Mouse (Mus musculus) limb, embryonic 12.5 days (tissue): ENCODE data around the gene Fam25c. TPM values are rescaled to one million over a fixed set of nuclear protein-coding genes. Genes with fewer than 3 reads are reported as not detected.

Experiments
- ATAC-seq: fragments of 200-750 bp; cut with Nextera tagmentation; 2 replicates; pipeline ENCODE4 v1.8.0; 2017; ENCODE audit warnings: low read depth, moderate TSS enrichment; ENCODE audit not compliant: insufficient number of reproducible peaks, insufficient read depth, low FRiP score, low TSS enrichment
- H3K27ac ChIP-seq: fragments of 300-500 bp; sonication (generic); 2 replicates; pipeline ENCODE4 v1.5.1; 2016; ENCODE audit warnings: mild to moderate bottlenecking, moderate library complexity
- H3K27me3 ChIP-seq: fragments of 300-500 bp; sonication (generic); 2 replicates; pipeline ENCODE4 v1.6.1; 2016; ENCODE audit warnings: mild to moderate bottlenecking, moderate library complexity
- H3K36me3 ChIP-seq: fragments of 300-500 bp; sonication (generic); 2 replicates; pipeline ENCODE4 v1.6.1; 2016; ENCODE audit warnings: mild to moderate bottlenecking, moderate library complexity
- H3K4me1 ChIP-seq: fragments of 300-500 bp; sonication (generic); replicated peaks from 2 replicates; pipeline ENCODE4 v1.6.1; 2016
- H3K4me2 ChIP-seq: fragments of 300-500 bp; sonication (generic); 2 replicates; pipeline ENCODE4 v1.6.1; 2016; ENCODE audit warnings: mild to moderate bottlenecking, moderate library complexity
- H3K4me3 ChIP-seq: fragments of 300-500 bp; sonication (generic); replicated peaks from 2 replicates; pipeline ENCODE4 v1.5.1; 2016; ENCODE audit warnings: mild to moderate bottlenecking
- H3K9ac ChIP-seq: fragments of 300-500 bp; sonication (generic); replicated peaks from 2 replicates; pipeline ENCODE4 v1.6.1; 2016; ENCODE audit warnings: mild to moderate bottlenecking, moderate library complexity
- H3K9me3 ChIP-seq: fragments of 300-500 bp; sonication (generic); 2 replicates; pipeline ENCODE4 v1.6.1; 2016; ENCODE audit warnings: mild to moderate bottlenecking, moderate library complexity
- WGBS: fragments of 180-500 bp; shearing (Covaris S2); methylation state at CpG from one replicate; pipeline ENCODE4 v1.1.7; 2016; 5-methylcytosine and 5-hydroxymethylcytosine counted together
- polyA plus RNA-seq: library from polyadenylated mRNA; unstranded; fragments of >200 nt; fragmentation: Nextera tagmentation; extraction: Ambion mirVana; gene quantifications from 2 replicates; pipeline ENCODE4 v1.2.1, GENCODE M21; 2016

Gene Fam25c
- polyA plus RNA-seq, 1 experiment from 2014 or later: not detected

DNA sequence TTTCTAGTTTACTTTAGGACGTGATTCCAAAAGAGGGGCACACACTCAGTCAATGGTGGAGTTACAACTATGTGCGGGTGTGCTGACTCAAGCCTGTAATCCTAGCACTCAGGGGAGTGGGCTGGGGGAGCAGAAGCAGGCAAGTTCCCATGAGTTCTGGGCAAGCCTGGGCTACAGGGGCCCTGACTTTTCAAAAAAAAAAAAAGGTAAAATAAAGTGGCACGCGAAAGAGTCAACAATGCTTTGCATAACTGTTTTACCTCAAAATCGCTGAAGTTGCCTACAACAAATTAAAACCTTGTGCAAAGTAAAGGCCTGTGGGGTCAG lies 45.4 kb downstream of the Fam25c start:
- H3K4me1 ChIP-seq: peaks cover 20% of the 10 kb centered on the region
- H3K4me2 ChIP-seq: peak overlapping the region; percentile 51
- H3K9me3 ChIP-seq: no peaks in the 10 kb centered on the region
- no peaks in the 10 kb centered on the region for H3K27me3 ChIP-seq
- H3K9ac ChIP-seq: peak overlapping the region; percentile 97
- no peaks in the 10 kb centered on the region for H3K36me3 ChIP-seq
- 6% methylated on average over 5 of the region's 5 CpGs for WGBS
- no peak for ATAC-seq
- H3K4me3 ChIP-seq: peak overlapping the region; percentile 93
- peak overlapping the region; percentile 98 for H3K27ac ChIP-seq

DNA sequence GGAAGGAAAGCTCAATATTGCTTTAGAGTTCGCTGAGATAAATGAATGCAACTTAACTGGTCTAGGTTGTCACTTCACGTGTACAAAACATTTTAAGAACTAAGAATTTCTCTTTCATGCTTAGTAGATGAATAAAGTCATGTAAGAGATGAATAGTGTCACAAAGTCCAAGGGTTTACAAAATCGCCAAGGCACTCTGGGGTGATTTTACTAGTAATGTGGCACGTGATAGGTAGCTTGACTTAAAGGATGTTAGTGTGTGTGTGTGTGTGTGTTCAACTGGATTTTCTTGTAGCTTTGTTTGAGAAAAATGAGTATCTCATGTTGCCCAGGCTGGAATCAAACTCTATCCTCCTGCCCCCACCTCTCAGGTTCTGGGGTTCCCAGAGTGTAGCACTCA lies 46.0 kb downstream of the Fam25c start:
- no peaks in the 10 kb centered on the region for H3K9me3 ChIP-seq
- H3K27me3 ChIP-seq: no peaks in the 10 kb centered on the region
- H3K9ac ChIP-seq: no peak overlapping the region
- H3K4me2 ChIP-seq: peak overlapping the region; percentile 51
- no peaks in the 10 kb centered on the region for H3K36me3 ChIP-seq
- peaks cover 18% of the 10 kb centered on the region for H3K4me1 ChIP-seq
- ATAC-seq: no peak
- no peak overlapping the region for H3K27ac ChIP-seq
- no peak overlapping the region for H3K4me3 ChIP-seq
- WGBS: 87% methylated on average over 4 of the region's 4 CpGs

DNA sequence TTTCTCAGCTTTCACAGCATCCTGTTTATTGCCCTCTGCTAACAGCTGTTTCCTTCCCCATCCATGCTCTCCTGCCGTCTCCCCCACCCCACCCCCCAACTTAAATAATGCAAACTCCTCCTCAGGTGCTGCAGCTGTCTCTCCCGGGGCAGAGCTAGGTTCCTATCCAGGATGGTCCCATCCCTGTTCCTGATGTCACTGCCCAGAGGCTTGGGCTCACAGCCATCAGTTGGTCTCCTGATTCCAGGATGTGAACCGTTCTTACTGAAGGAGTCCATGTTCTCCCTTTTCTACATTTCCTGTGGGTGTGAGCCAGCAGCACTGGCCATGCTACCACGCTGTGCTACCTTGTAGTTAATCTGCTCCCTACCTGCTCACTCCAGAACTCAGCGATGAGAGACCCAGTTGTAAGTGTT lies 52.0 kb downstream of the Fam25c start:
- H3K9ac ChIP-seq: no peak overlapping the region
- no peaks in the 10 kb centered on the region for H3K9me3 ChIP-seq
- 14% methylated on average over 5 of the region's 5 CpGs for WGBS

DNA sequence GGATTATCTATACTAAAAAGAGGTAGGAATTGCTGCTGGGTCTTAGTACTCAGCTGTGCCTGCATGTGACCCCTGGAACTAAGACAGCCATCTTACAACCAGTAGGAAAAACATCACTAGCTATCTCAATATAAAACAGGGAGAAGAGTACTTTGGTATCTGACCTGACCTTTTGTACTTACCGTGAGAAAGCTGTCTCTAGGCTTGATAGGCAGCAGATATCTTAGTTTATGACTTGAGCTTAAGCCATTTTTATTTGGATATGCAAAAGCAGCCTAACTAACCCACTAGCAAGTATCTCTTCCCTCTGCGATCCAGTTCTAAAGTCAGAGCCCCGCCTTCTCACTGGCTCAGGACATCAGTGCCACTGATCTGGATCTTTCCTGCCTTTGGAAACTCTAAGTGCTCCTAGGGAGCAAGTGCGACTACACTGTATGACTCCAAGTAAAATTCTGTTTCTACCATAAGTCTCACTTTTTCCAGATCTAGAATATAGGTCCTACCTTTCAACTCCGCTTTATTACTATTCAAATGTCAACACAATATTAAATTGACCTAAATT lies 52.5 kb downstream of the Fam25c start:
- no peaks in the 10 kb centered on the region for H3K36me3 ChIP-seq
- H3K9ac ChIP-seq: no peak overlapping the region
- H3K27me3 ChIP-seq: no peaks in the 10 kb centered on the region
- 61% methylated on average over 5 of the region's 5 CpGs for WGBS
- no peaks in the 10 kb centered on the region for H3K9me3 ChIP-seq
- no peak overlapping the region for H3K4me3 ChIP-seq
- ATAC-seq: no peak
- no peak overlapping the region for H3K27ac ChIP-seq
- no peak overlapping the region for H3K4me2 ChIP-seq
- peaks cover 7% of the 10 kb centered on the region for H3K4me1 ChIP-seq

More for the DNA sequence above, 52.0 kb downstream of the Fam25c start:
- no peaks in the 10 kb centered on the region for H3K36me3 ChIP-seq
- no peak overlapping the region for H3K4me2 ChIP-seq
- H3K4me1 ChIP-seq: peaks cover 7% of the 10 kb centered on the region
- H3K4me3 ChIP-seq: no peak overlapping the region
- ATAC-seq: no peak
- no peaks in the 10 kb centered on the region for H3K27me3 ChIP-seq
- H3K27ac ChIP-seq: peak overlapping the region; percentile 53; the same call in 1 of the 2 replicates

Other genes with a start within 250 kb of the Fam25c start
- gene Npy4r, start 202.9 kb downstream of the Fam25c start, polyA plus RNA-seq: not detected in 2 replicates
- gene Gprin2, start 153.8 kb downstream of the Fam25c start, polyA plus RNA-seq: 1.7 and 2.4 TPM in 2 replicates
- 0.12 and 0.16 TPM in 2 replicates for gene Syt15, start 135.8 kb downstream of the Fam25c start, polyA plus RNA-seq
- 14.9 and 15.8 TPM in 2 replicates for gene Shld2, start 44.9 kb downstream of the Fam25c start, polyA plus RNA-seq
- gene Glud1, start 44.7 kb downstream of the Fam25c start, polyA plus RNA-seq: 86.5 and 93.6 TPM in 2 replicates
- 3.5 and 7.5 TPM in 2 replicates for gene Sncg, start 19.4 kb upstream of the Fam25c start, polyA plus RNA-seq
- 6.7 and 6.8 TPM in 2 replicates for gene Mmrn2, start 20.0 kb upstream of the Fam25c start, polyA plus RNA-seq
- 67.4 and 74.3 TPM in 2 replicates for gene Bmpr1a, start 147.9 kb upstream of the Fam25c start, polyA plus RNA-seq
- gene 9230112D13Rik, start 167.4 kb upstream of the Fam25c start, polyA plus RNA-seq: not detected in 2 replicates
- 1.9 and 3.3 TPM in 2 replicates for gene Ldb3, start 233.2 kb upstream of the Fam25c start, polyA plus RNA-seq
- gene Opn4, start 244.7 kb upstream of the Fam25c start, polyA plus RNA-seq: 0.10 TPM in 1 of 2 replicates, not detected in the other